Mouse (Mus musculus) spleen, postnatal 14 days (tissue): ENCODE results near the gene Adam11.

Experiments
- DNase-seq, 2 experiments: peaks; one replicate each; pipeline ENCODE4 v3.0.0; 2021 to 2022; ENCODE audit warnings: low spot score in 2 of 2

The Adam11 gene

GRCm38 (mm10) chr11:102778597-102778996, 17.4 kb downstream of the Adam11 start:
- no peak for DNase-seq

GRCm38 (mm10) chr11:102779081-102779638, 17.9 kb downstream of the Adam11 start:
- no peak for DNase-seq

- no peak for DNase-seq
Observed at GRCm38 (mm10) chr11:102779824-102780223, 18.6 kb downstream of the Adam11 start.

GRCm38 (mm10) chr11:102780271-102780985, 19.2 kb downstream of the Adam11 start:
- no peak for DNase-seq

- DNase-seq, result no peak
Observed at GRCm38 (mm10) chr11:102780986-102781351, 19.7 kb downstream of the Adam11 start.

GRCm38 (mm10) chr11:102781523-102781922, 20.3 kb downstream of the Adam11 start:
- no peak for DNase-seq

GRCm38 (mm10) chr11:102783443-102783842, 22.2 kb downstream of the Adam11 start:
- DNase-seq, result no peak

- no peak for DNase-seq
Observed at GRCm38 (mm10) chr11:102787688-102788177, 26.5 kb downstream of the Adam11 start.

GRCm38 (mm10) chr11:102791682-102792445, 30.6 kb downstream of the Adam11 start:
- no peak for DNase-seq

GRCm38 (mm10) chr11:102794157-102794556, 32.9 kb downstream of the Adam11 start:
- no peak for DNase-seq

- no peak for DNase-seq
Observed at GRCm38 (mm10) chr11:102803453-102803852, 42.2 kb downstream of the Adam11 start.

- no peak for DNase-seq
Observed at GRCm38 (mm10) chr11:102808246-102808645, 47.0 kb downstream of the Adam11 start.

- no peak for DNase-seq
Observed at GRCm38 (mm10) chr11:102810721-102811485, 49.7 kb downstream of the Adam11 start.

GRCm38 (mm10) chr11:102814881-102815280, 53.6 kb downstream of the Adam11 start:
- DNase-seq, result no peak

- no peak for DNase-seq
Observed at GRCm38 (mm10) chr11:102818121-102819020, 57.1 kb downstream of the Adam11 start.

GRCm38 (mm10) chr11:102819021-102819782, 58.0 kb downstream of the Adam11 start, which contains the start of gene Gjc1:
Gene Gjc1, minus strand, starts transcription at chr11:102819700.
- DNase-seq, result no peak

GRCm38 (mm10) chr11:102819783-102820385, 58.6 kb downstream of the Adam11 start:
- DNase-seq, result no peak

GRCm38 (mm10) chr11:102820432-102820831, 59.2 kb downstream of the Adam11 start:
- DNase-seq, result no peak

GRCm38 (mm10) chr11:102821231-102821630, 60.0 kb downstream of the Adam11 start:
- no peak for DNase-seq

GRCm38 (mm10) chr11:102826476-102826875, 65.2 kb downstream of the Adam11 start:
- DNase-seq, result no peak
